Mouse (Mus musculus): ENCODE results near the gene Mcub. TPM values are rescaled to one million over a fixed set of nuclear protein-coding genes. Genes with fewer than 3 reads are reported as not detected.

The Mcub gene
- total and polyA plus RNA-seq, 3 experiments, result 2.9 to 3.8 (median 3.7) TPM

DNA sequence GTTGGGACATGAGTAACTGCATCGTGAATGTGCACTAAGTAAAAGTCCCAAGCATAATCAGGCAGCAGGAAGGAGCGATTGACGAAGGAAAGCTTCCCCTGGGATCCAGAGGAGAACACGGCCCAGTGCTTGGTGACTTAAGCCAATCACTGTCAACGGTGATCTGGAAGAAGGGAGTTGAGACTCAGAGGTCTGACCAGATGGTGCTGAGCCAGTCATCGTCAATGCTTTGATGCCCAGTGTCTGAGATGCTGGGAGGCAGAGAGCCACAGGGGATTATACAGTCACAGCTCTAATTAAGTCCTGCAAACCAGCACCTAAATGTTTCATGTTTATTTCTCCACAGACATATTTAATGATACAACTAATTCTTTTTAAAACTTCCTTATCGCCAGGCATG lies 30.9 kb downstream of the Mcub start:
- no peak overlapping the region for H3K4me2 ChIP-seq (ENCODE audit: insufficient read depth, low read depth, poor library complexity, severe bottlenecking)
- no peaks in the 10 kb centered on the region for H3K9me3 ChIP-seq (replicated peaks; ENCODE audit: low read length)
- TF ChIP-seq HCFC1 (IDR thresholded peaks at IDR 0.05; ENCODE audit: low read depth, low read length), result no peak
- TF ChIP-seq USF2 (conservative IDR thresholded peaks at IDR 0.05; ENCODE audit: low read depth, low read length), result no peak
- TF ChIP-seq ETS1 (conservative IDR thresholded peaks at IDR 0.05; ENCODE audit: low read depth, low read length), result no peak
- DNase-seq (ENCODE audit: extremely low read depth), result no peak
- no peaks in the 10 kb centered on the region for H3K27me3 ChIP-seq (replicated peaks)
- H3K4me1 ChIP-seq (ENCODE audit: control insufficient read depth in 1 of 2, insufficient read depth in 2 of 2), result peaks cover 0 to 7% of the 10 kb centered on the region in 2 experiments; a peak in 2 of 4 replicates
- H3K79me2 ChIP-seq (replicated peaks; ENCODE audit: control insufficient read depth, extremely low read depth, insufficient read depth, poor library complexity, severe bottlenecking), result no peaks in the 10 kb centered on the region
- dilution Hi-C loops (cut with MboI; ENCODE audit: extremely low pct_ligation_motif_present, extremely low pct_unique_long_range_greater_than_20kb, low sequenced_read_pairs) (no loop called here), in situ Hi-C loops (cut with MboI; ENCODE audit: low pct_ligation_motif_present, low pct_unique_long_range_greater_than_20kb, low sequenced_read_pairs) (no loop called here)
- H3K9ac ChIP-seq (ENCODE audit: insufficient read depth, low read depth), result no peak overlapping the region
- no peak overlapping the region for H3K27ac ChIP-seq (ENCODE audit: insufficient read depth, low read depth)
- H3K4me3 ChIP-seq (replicated peaks in 1 of 3; ENCODE audit: low read depth in 2 of 3, low read length in 2 of 3, poor library complexity in 1 of 3), result no peak overlapping the region
- no peaks in the 10 kb centered on the region for H3K36me3 ChIP-seq (replicated peaks in 1 of 2; ENCODE audit: control insufficient read depth in 1 of 2, insufficient read depth in 1 of 2, low read length in 1 of 2)

- H3K36me3 ChIP-seq (replicated peaks in 1 of 2; ENCODE audit: control insufficient read depth in 1 of 2, insufficient read depth in 1 of 2, low read length in 1 of 2), result no peaks in the 10 kb centered on the region
- H3K79me2 ChIP-seq (replicated peaks; ENCODE audit: control insufficient read depth, extremely low read depth, insufficient read depth, poor library complexity, severe bottlenecking), result no peaks in the 10 kb centered on the region
- no peak for DNase-seq (ENCODE audit: extremely low read depth)
- no peaks in the 10 kb centered on the region for H3K9me3 ChIP-seq (replicated peaks; ENCODE audit: low read length)
- dilution Hi-C loops (cut with MboI; ENCODE audit: extremely low pct_ligation_motif_present, extremely low pct_unique_long_range_greater_than_20kb, low sequenced_read_pairs), result no loop called here
- no peak for TF ChIP-seq TBP (conservative IDR thresholded peaks at IDR 0.05; ENCODE audit: low read depth, low read length)
- H3K4me3 ChIP-seq (replicated peaks in 1 of 3; ENCODE audit: low read depth in 2 of 3, low read length in 2 of 3, poor library complexity in 1 of 3), result no peak overlapping the region
- H3K9ac ChIP-seq (ENCODE audit: insufficient read depth, low read depth), result no peak overlapping the region
- no peak overlapping the region for H3K4me2 ChIP-seq (ENCODE audit: insufficient read depth, low read depth, poor library complexity, severe bottlenecking)
- H3K27me3 ChIP-seq (replicated peaks), result no peaks in the 10 kb centered on the region
- H3K4me1 ChIP-seq (ENCODE audit: control insufficient read depth in 1 of 2, insufficient read depth in 2 of 2), result peaks cover 0 to 7% of the 10 kb centered on the region in 2 experiments; a peak in 2 of 4 replicates
- in situ Hi-C loops (cut with MboI; ENCODE audit: low pct_ligation_motif_present, low pct_unique_long_range_greater_than_20kb, low sequenced_read_pairs), result no loop called here
- no peak overlapping the region for H3K27ac ChIP-seq (ENCODE audit: insufficient read depth, low read depth)
These were observed 32.2 kb downstream of the Mcub start for GRCm38 (mm10) chr3:129937848-129938247.

- no peak overlapping the region for H3K9ac ChIP-seq (ENCODE audit: insufficient read depth, low read depth)
- H3K9me3 ChIP-seq (replicated peaks; ENCODE audit: low read length), result no peaks in the 10 kb centered on the region
- dilution Hi-C loops (cut with MboI; ENCODE audit: extremely low pct_ligation_motif_present, extremely low pct_unique_long_range_greater_than_20kb, low sequenced_read_pairs), result no loop called here
- DNase-seq (ENCODE audit: extremely low read depth), result no peak
- H3K4me3 ChIP-seq (replicated peaks in 1 of 3; ENCODE audit: low read depth in 2 of 3, low read length in 2 of 3, poor library complexity in 1 of 3), result no peak overlapping the region
- TF ChIP-seq POLR2A (IDR thresholded peaks at IDR 0.05; ENCODE audit: low read depth, low read length) (no peak), SIN3A (IDR thresholded peaks at IDR 0.05; ENCODE audit: low read length) (no peak), USF2 (conservative IDR thresholded peaks at IDR 0.05; ENCODE audit: low read depth, low read length) (no peak), UBTF (IDR thresholded peaks at IDR 0.05; ENCODE audit: low read depth, low read length) (no peak), ZC3H11A (IDR thresholded peaks at IDR 0.05; ENCODE audit: low read depth, low read length) (no peak), ZMIZ1 (IDR thresholded peaks at IDR 0.05; ENCODE audit: low read depth, low read length) (no peak)
- peaks cover 0 to 7% of the 10 kb centered on the region in 2 experiments; a peak in 2 of 4 replicates for H3K4me1 ChIP-seq (ENCODE audit: control insufficient read depth in 1 of 2, insufficient read depth in 2 of 2)
- no peak overlapping the region for H3K4me2 ChIP-seq (ENCODE audit: insufficient read depth, low read depth, poor library complexity, severe bottlenecking)
- no peaks in the 10 kb centered on the region for H3K27me3 ChIP-seq (replicated peaks)
- H3K27ac ChIP-seq (ENCODE audit: insufficient read depth, low read depth), result no peak overlapping the region
- in situ Hi-C loops (cut with MboI; ENCODE audit: low pct_ligation_motif_present, low pct_unique_long_range_greater_than_20kb, low sequenced_read_pairs), result no loop called here
- no peaks in the 10 kb centered on the region for H3K79me2 ChIP-seq (replicated peaks; ENCODE audit: control insufficient read depth, extremely low read depth, insufficient read depth, poor library complexity, severe bottlenecking)
- no peaks in the 10 kb centered on the region for H3K36me3 ChIP-seq (replicated peaks in 1 of 2; ENCODE audit: control insufficient read depth in 1 of 2, insufficient read depth in 1 of 2, low read length in 1 of 2)
These were observed 33.4 kb downstream of the Mcub start for GRCm38 (mm10) chr3:129936561-129936960.
